Mouse (Mus musculus) bone marrow macrophage, adult 2 months (primary cell): ENCODE data around the gene Aqp11.

ENCODE experiments used
- CTCF ChIP-seq: IDR thresholded peaks from 2 replicates; pipeline ENCODE4 v1.5.1; 2012; ENCODE audit warnings: low read depth, mild to moderate bottlenecking, low read length, moderate library complexity
- POLR2A ChIP-seq: IDR thresholded peaks from 2 replicates; pipeline ENCODE4 v1.6.1; 2012; ENCODE audit warnings: mild to moderate bottlenecking, low read depth, low read length, borderline replicate concordance

GRCm38 (mm10) chr7:97735886-97736420 is 2.1 kb downstream of the Aqp11 start:
- TF ChIP-seq CTCF (no peak), POLR2A (no peak)
